Mouse (Mus musculus) liver, embryonic 14.5 days (tissue): ENCODE measurements around the gene Bcl10. TPM values are rescaled to one million over a fixed set of nuclear protein-coding genes. Genes with fewer than 3 reads are reported as not detected.

ENCODE experiments used
- ATAC-seq: fragments of 200-750 bp; cut with Nextera tagmentation; 2 replicates; pipeline ENCODE4 v1.8.0; 2017; ENCODE audit warnings: moderate number of reproducible peaks, mild to moderate bottlenecking, moderate library complexity; ENCODE audit not compliant: insufficient read depth
- DNase-seq, 3 experiments: peaks; one replicate each; pipeline ENCODE4 v3.0.0-alpha.2; 2012 to 2013; ENCODE audit warnings: low read depth in 3 of 3, low spot score in 3 of 3
- H3K27ac ChIP-seq: fragments of 300-500 bp; sonication (generic); 2 replicates; pipeline ENCODE4 v1.5.1; 2014; ENCODE audit warnings: moderate library complexity, mild to moderate bottlenecking, control low read depth, inconsistent platforms
- H3K27me3 ChIP-seq: fragments of 300-500 bp; sonication (generic); 2 replicates; pipeline ENCODE4 v1.6.1; 2014; ENCODE audit warnings: mild to moderate bottlenecking, low read length, moderate library complexity; ENCODE audit not compliant: control insufficient read depth, insufficient read depth
- H3K36me3 ChIP-seq: fragments of 300-500 bp; sonication (generic); replicated peaks from 2 replicates; pipeline ENCODE4 v1.6.1; 2014; ENCODE audit warnings: low read depth; ENCODE audit not compliant: control insufficient read depth, insufficient read depth
- H3K4me1 ChIP-seq, 2 experiments: fragments of 200-500 bp in 1 of 2; fragments of 300-500 bp in 1 of 2; sonication (generic) in 1 of 2; replicated peaks; 2 replicates each; pipeline ENCODE4 v1.6.1; 2012 to 2014; ENCODE audit warnings: antibody characterized with exemption in 1 of 2, inconsistent platforms in 1 of 2, low read length in 1 of 2; ENCODE audit not compliant: control insufficient read depth in 2 of 2, insufficient read depth in 2 of 2
- H3K4me2 ChIP-seq: fragments of 300-500 bp; sonication (generic); 2 replicates; pipeline ENCODE4 v1.6.1; 2014; ENCODE audit warnings: low read depth, mild to moderate bottlenecking, control low read depth, moderate library complexity
- H3K4me3 ChIP-seq, 2 experiments: fragments of 200-500 bp in 1 of 2; fragments of 300-500 bp in 1 of 2; sonication (generic) in 1 of 2; 2 replicates each; pipeline ENCODE4 v1.5.1; 2012 to 2014; ENCODE audit warnings: low read depth in 2 of 2, low read length in 2 of 2, mild to moderate bottlenecking in 2 of 2, control low read depth in 1 of 2, inconsistent platforms in 1 of 2, moderate library complexity in 1 of 2; ENCODE audit not compliant: insufficient read depth in 1 of 2
- H3K9ac ChIP-seq: fragments of 300-500 bp; sonication (generic); replicated peaks from 2 replicates; pipeline ENCODE4 v1.6.1; 2014; ENCODE audit warnings: mild to moderate bottlenecking, control low read depth, moderate library complexity
- H3K9me3 ChIP-seq: fragments of 300-500 bp; sonication (generic); 2 replicates; pipeline ENCODE4 v1.6.1; 2016; ENCODE audit warnings: low read length, mixed read lengths; ENCODE audit not compliant: control insufficient read depth
- CTCF ChIP-seq: IDR thresholded peaks from 2 replicates; pipeline ENCODE4 v1.5.1; 2016; ENCODE audit warnings: antibody characterized with exemption, low read depth, control low read depth
- EP300 ChIP-seq: IDR thresholded peaks from 2 replicates; pipeline ENCODE4 v1.6.1; 2016; ENCODE audit warnings: antibody characterized with exemption, low read depth
- WGBS: fragments of 180-500 bp; shearing (Covaris S2); extraction: QIAGEN DNeasy Blood & Tissue Kit; methylation state at CpG from one replicate; pipeline ENCODE4 v1.1.7; 2014; ENCODE audit not compliant: insufficient replicate concordance; 5-methylcytosine and 5-hydroxymethylcytosine counted together
- polyA plus RNA-seq, 2 experiments: library from polyadenylated mRNA; depleted of rRNA in 1 of 2; stranded (reverse) in 1 of 2; unstranded in 1 of 2; fragments of >200 nt; fragmentation: Nextera tagmentation in 1 of 2; extraction: Ambion mirVana in 1 of 2; gene quantifications; 2 replicates each; pipeline versions ENCODE4 v1.2.1 to v1.2.3; 2012 to 2014

Gene Bcl10
- polyA plus RNA-seq, 2 experiments: 7.4 to 16.5 TPM

DNA sequence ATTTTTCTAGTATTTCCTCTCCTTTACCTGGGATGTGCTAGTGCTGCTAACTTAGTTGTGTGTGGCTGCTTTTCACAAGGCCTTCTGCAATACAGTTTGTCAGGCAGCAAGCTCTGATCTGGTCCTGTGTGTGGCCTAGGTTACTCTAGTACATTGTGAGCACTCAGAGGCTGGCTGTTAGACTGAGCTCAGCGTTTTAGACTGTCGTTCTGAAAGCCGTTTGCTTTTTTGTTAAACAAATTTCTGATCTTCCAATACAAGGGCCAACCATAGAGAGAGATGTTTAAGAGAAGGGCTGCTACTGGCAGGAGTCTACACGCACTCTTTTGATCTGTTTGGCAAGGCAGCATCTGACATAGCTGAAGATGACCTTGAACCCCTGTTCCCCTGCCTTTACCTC is 17.4 kb downstream of the Bcl10 start:
- H3K4me3 ChIP-seq: no peak overlapping the region
- DNase-seq: no peak
- H3K4me2 ChIP-seq: peak overlapping the region; percentile 78; the same call in 1 of the 2 replicates

DNA sequence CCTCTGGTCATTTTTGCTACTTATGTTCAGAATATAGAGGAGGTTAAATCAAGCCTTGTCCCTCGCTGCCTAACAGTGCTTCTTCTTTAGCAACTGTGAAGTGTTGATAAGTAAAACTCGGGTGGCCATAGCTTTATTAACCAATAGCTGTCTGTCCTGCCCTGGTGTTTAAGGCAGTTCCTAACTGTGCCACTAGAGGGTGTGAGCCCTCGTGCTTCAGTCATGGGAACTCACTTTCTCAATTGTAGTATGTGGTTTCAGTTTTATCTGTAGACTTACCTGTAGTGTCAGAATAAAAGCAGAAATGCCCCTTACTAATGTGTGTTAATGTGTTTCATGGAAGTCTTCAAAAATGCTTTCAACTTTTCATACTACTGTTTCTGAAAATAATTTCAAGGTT is 19.4 kb downstream of the Bcl10 start:
- Histone ChIP-seq H3K4me1 (peaks cover 11 to 23% of the 10 kb centered on the region in 2 experiments), H3K27me3 (no peaks in the 10 kb centered on the region), H3K27ac (no peak overlapping the region), H3K4me3 (no peak overlapping the region), H3K9me3 (no peaks in the 10 kb centered on the region), H3K4me2 (no peak overlapping the region), H3K9ac (no peak overlapping the region), H3K36me3 (peaks cover 9% of the 10 kb centered on the region)
- TF ChIP-seq EP300 (no peak), CTCF (peak; percentile 92)
- DNase-seq (peak; percentile 62 to 66 (median 66)), ATAC-seq (no peak)
- WGBS: under 1% methylated on average over 3 of the region's 3 CpGs

More for the DNA sequence above, 17.4 kb downstream of the Bcl10 start:
- Histone ChIP-seq H3K36me3 (peaks cover 9% of the 10 kb centered on the region), H3K9ac (no peak overlapping the region), H3K9me3 (no peaks in the 10 kb centered on the region), H3K4me1 (peaks cover 11 to 22% of the 10 kb centered on the region in 2 experiments), H3K27me3 (no peaks in the 10 kb centered on the region), H3K27ac (no peak overlapping the region)
- TF ChIP-seq EP300 (no peak), CTCF (no peak)
- 72% methylated on average over 4 of the region's 4 CpGs for WGBS
- ATAC-seq: no peak

GRCm38 (mm10) chr3:145944348-145944747 is 21.7 kb downstream of the Bcl10 start:
- ATAC-seq (peak; percentile 31; the same call in 1 of the 2 replicates), DNase-seq (no peak)
- Histone ChIP-seq H3K27me3 (no peaks in the 10 kb centered on the region), H3K4me2 (no peak overlapping the region), H3K9me3 (no peaks in the 10 kb centered on the region), H3K36me3 (peaks cover 9% of the 10 kb centered on the region), H3K9ac (no peak overlapping the region), H3K4me1 (peaks cover 4 to 15% of the 10 kb centered on the region in 2 experiments), H3K27ac (no peak overlapping the region), H3K4me3 (no peak overlapping the region)
- peak; percentile 50; the same call in 1 of the 2 replicates for TF ChIP-seq EP300
- no peak for TF ChIP-seq CTCF
- WGBS: 28% methylated on average over 7 of the region's 7 CpGs

DNA sequence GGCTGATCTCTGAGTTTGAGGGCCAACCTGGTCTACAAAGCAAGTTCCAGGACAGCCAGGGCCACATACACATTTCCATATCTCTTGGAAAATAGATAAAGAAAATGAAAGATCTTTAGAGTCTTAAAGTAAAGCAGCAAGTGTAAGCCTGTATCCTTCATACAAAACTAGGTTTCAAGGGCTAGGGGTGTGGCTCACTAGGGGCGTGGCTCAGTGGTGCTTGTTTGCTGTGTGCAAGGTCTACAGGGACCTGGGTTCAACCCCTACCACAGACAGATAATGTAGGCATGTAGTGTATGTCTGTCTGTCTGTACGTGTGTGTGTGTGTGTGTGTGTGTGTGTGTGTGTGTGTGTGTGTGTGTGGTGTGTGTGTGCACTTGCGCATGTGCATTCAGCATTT is 23.3 kb downstream of the Bcl10 start:
- H3K4me3 ChIP-seq: no peak overlapping the region
- no peaks in the 10 kb centered on the region for H3K27me3 ChIP-seq
- no peak overlapping the region for H3K4me2 ChIP-seq
- no peak for ATAC-seq
- no peaks in the 10 kb centered on the region for H3K9me3 ChIP-seq
- 69% methylated on average over 3 of the region's 3 CpGs for WGBS
- no peak for DNase-seq
- H3K27ac ChIP-seq: no peak overlapping the region
- TF ChIP-seq EP300: no peak
- TF ChIP-seq CTCF: no peak
- H3K9ac ChIP-seq: no peak overlapping the region
- H3K36me3 ChIP-seq: peaks cover 9% of the 10 kb centered on the region
- peaks cover 4 to 16% of the 10 kb centered on the region in 2 experiments; a peak in 3 of 4 replicates for H3K4me1 ChIP-seq

- no peaks in the 10 kb centered on the region for H3K27me3 ChIP-seq
- no peak overlapping the region for H3K27ac ChIP-seq
- no peak overlapping the region for H3K9ac ChIP-seq
- peaks cover 9% of the 10 kb centered on the region for H3K36me3 ChIP-seq
- H3K4me2 ChIP-seq: no peak overlapping the region
- H3K4me1 ChIP-seq: peaks cover 4 to 21% of the 10 kb centered on the region in 2 experiments; a peak in 3 of 4 replicates
- no peak for ATAC-seq
- H3K4me3 ChIP-seq: no peak overlapping the region
- H3K9me3 ChIP-seq: no peaks in the 10 kb centered on the region
- no peak for DNase-seq
- whole genome bisulfite sequencing: 52% methylated on average over 2 of the region's 2 CpGs
- TF ChIP-seq EP300 (no peak), CTCF (no peak)
These were observed 24.1 kb downstream of the Bcl10 start for GRCm38 (mm10) chr3:145946654-145947053.
